Mouse (Mus musculus): ENCODE measurements at regions not wholly inside any gene's neighbourhood (a gene's known extent, or its start where the extent isn't known, plus 50 kb on each side); places are given as distances from the start of the nearest gene placed in this dataset.

DNA sequence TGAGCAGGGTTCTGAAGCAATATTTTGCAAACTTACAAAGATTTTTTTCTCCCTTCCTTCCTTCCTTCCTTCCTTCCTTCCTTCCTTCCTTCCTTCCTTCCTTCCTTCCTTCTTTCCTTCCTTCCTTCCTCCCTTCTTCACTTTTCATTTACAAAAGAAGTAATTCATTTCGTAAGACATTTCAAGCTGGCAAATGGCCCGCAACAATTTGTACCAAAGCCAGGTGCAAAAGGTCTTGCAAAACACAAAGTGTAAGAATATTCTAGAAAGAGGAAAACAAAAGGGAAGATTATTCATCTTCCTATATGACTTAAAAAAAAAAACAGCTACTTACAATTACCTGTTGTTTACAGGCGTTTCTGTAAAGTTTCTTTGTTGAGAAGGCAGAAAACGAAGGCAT, 86.3 kb upstream of the Nr2f2 start:
- Histone ChIP-seq H3K27ac (ENCODE audit: insufficient read depth, low read depth, low read length, poor library complexity, severe bottlenecking) (no peak overlapping the region), H3K9ac (ENCODE audit: insufficient read depth, low read depth, low read length, poor library complexity, severe bottlenecking) (no peak overlapping the region), H3K9me3 (ENCODE audit: control insufficient read depth, insufficient read depth, low read depth, low read length) (no peaks in the 10 kb centered on the region), H3K4me1 (ENCODE audit: control insufficient read depth in 2 of 2, insufficient read depth in 2 of 2, low read length in 2 of 2, poor library complexity in 1 of 2) (no peaks in the 10 kb centered on the region), H3K36me3 (ENCODE audit: control insufficient read depth, insufficient read depth, low read length, poor library complexity, severe bottlenecking) (no peaks in the 10 kb centered on the region), H3K4me3 (ENCODE audit: insufficient read depth in 1 of 2, low read depth in 1 of 2, low read length in 2 of 2, poor library complexity in 1 of 2, severe bottlenecking in 1 of 2) (no peak overlapping the region)
- DNase-seq (ENCODE audit: low read depth, low spot score): no peak
- no peak for TF ChIP-seq HCFC1 (IDR thresholded peaks at IDR 0.05; ENCODE audit: borderline replicate concordance, insufficient read depth, low read length)
- no peak for TF ChIP-seq CHD2 (IDR thresholded peaks at IDR 0.05; ENCODE audit: low read depth, low read length)
- TF ChIP-seq ZC3H11A (IDR thresholded peaks at IDR 0.05; ENCODE audit: borderline replicate concordance, low read depth, low read length): no peak
- no peak for TF ChIP-seq ZNF384 (IDR thresholded peaks at IDR 0.05; ENCODE audit: low read depth, low read length)
- no peak for TF ChIP-seq MAFK (IDR thresholded peaks at IDR 0.05; ENCODE audit: insufficient read depth, low read depth, low read length)
- in situ Hi-C loops (cut with MboI; ENCODE audit: low sequenced_read_pairs in 2 of 2, unreplicated experiment in 2 of 2): no loop called here

DNA sequence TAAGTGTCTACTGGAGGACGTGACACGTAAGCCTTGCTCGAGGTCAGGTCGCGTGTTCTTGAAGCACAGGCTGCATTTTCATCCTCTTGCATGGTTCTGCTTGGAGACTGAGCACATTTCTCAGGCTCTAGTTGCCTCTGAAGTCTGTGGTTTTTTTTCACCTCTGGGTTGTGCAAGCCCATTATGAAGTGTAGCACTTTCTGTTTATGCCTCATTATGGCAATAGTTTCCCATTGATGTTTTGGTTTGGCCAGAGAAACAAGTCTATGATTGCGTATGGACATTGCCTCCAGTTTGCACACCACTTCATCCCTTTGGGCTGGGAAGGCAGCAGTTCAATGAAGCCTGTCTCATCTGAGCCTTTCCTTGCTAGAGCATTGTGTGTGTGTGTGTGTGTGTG, 72.4 kb upstream of the Nr2f2 start:
- H3K9ac ChIP-seq (ENCODE audit: insufficient read depth, low read depth, low read length, poor library complexity, severe bottlenecking): no peak overlapping the region

DNA sequence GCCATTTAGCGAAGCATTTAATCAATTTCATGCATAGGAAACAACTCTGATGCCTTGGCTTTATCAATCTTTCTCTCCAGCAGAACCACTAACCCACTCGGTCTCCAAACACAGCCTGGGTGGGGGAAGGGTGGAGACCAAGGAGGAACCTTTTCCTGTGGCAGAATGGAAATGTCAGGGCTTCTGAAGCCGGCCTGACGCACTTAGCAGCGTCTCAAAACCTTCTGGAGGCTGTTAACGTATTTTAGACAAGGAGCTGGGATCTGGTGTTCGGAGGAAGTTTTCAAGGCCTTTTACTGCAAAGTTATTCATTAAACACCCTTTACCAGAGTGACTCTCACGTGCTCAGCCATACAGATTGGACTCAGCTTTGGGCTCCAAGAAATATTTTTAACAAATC, 67.3 kb upstream of the Nr2f2 start:
- Histone ChIP-seq H3K27ac (ENCODE audit: insufficient read depth, low read depth, low read length, poor library complexity, severe bottlenecking) (no peak overlapping the region), H3K4me1 (ENCODE audit: control insufficient read depth in 2 of 2, insufficient read depth in 2 of 2, low read length in 2 of 2, poor library complexity in 1 of 2) (no peaks in the 10 kb centered on the region)
- in situ Hi-C loops (cut with MboI; ENCODE audit: low sequenced_read_pairs in 2 of 2, unreplicated experiment in 2 of 2): no loop called here

More for the DNA sequence above, 72.4 kb upstream of the Nr2f2 start:
- Histone ChIP-seq H3K9me3 (ENCODE audit: control insufficient read depth, insufficient read depth, low read depth, low read length) (no peaks in the 10 kb centered on the region), H3K4me3 (ENCODE audit: insufficient read depth in 1 of 2, low read depth in 1 of 2, low read length in 2 of 2, poor library complexity in 1 of 2, severe bottlenecking in 1 of 2) (no peak overlapping the region), H3K4me1 (ENCODE audit: control insufficient read depth in 2 of 2, insufficient read depth in 2 of 2, low read length in 2 of 2, poor library complexity in 1 of 2) (no peaks in the 10 kb centered on the region), H3K36me3 (ENCODE audit: control insufficient read depth, insufficient read depth, low read length, poor library complexity, severe bottlenecking) (no peaks in the 10 kb centered on the region), H3K27ac (ENCODE audit: insufficient read depth, low read depth, low read length, poor library complexity, severe bottlenecking) (no peak overlapping the region)
- TF ChIP-seq HCFC1 (IDR thresholded peaks at IDR 0.05; ENCODE audit: borderline replicate concordance, insufficient read depth, low read length) (no peak), MAFK (IDR thresholded peaks at IDR 0.05; ENCODE audit: insufficient read depth, low read depth, low read length) (no peak), CHD2 (IDR thresholded peaks at IDR 0.05; ENCODE audit: low read depth, low read length) (no peak), ZC3H11A (IDR thresholded peaks at IDR 0.05; ENCODE audit: borderline replicate concordance, low read depth, low read length) (no peak), ZNF384 (IDR thresholded peaks at IDR 0.05; ENCODE audit: low read depth, low read length) (no peak)
- in situ Hi-C loops (cut with MboI; ENCODE audit: low sequenced_read_pairs in 2 of 2, unreplicated experiment in 2 of 2): no loop called here
- DNase-seq (ENCODE audit: low read depth, low spot score): no peak

DNA sequence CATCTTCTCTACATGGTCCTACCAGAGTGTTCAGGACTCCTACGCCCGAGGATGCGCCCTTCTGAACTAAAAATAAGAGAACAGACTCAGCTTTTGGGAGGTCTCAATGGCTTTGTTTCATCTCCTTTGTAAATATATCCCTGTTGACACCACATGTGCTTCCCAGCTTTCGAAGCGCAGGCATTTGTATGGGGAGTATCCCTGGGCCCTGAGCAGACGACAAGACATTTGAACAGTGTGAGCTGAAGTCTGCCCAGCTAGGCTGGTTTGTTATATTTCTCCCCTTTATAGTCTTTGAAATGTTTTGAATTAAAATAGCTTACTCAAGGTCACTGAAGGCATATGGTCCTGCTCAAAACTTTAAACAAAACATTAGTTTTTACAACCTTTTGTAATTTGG, 66.8 kb upstream of the Nr2f2 start:
- Histone ChIP-seq H3K9ac (ENCODE audit: insufficient read depth, low read depth, low read length, poor library complexity, severe bottlenecking) (no peak overlapping the region), H3K9me3 (ENCODE audit: control insufficient read depth, insufficient read depth, low read depth, low read length) (no peaks in the 10 kb centered on the region), H3K4me3 (ENCODE audit: insufficient read depth in 1 of 2, low read depth in 1 of 2, low read length in 2 of 2, poor library complexity in 1 of 2, severe bottlenecking in 1 of 2) (no peak overlapping the region), H3K27ac (ENCODE audit: insufficient read depth, low read depth, low read length, poor library complexity, severe bottlenecking) (no peak overlapping the region), H3K4me1 (ENCODE audit: control insufficient read depth in 2 of 2, insufficient read depth in 2 of 2, low read length in 2 of 2, poor library complexity in 1 of 2) (no peaks in the 10 kb centered on the region), H3K36me3 (ENCODE audit: control insufficient read depth, insufficient read depth, low read length, poor library complexity, severe bottlenecking) (no peaks in the 10 kb centered on the region)
- in situ Hi-C loops (cut with MboI; ENCODE audit: low sequenced_read_pairs in 2 of 2, unreplicated experiment in 2 of 2): no loop called here
- no peak for DNase-seq (ENCODE audit: low read depth, low spot score)
- TF ChIP-seq HCFC1 (IDR thresholded peaks at IDR 0.05; ENCODE audit: borderline replicate concordance, insufficient read depth, low read length) (no peak), ZNF384 (IDR thresholded peaks at IDR 0.05; ENCODE audit: low read depth, low read length) (no peak), ZC3H11A (IDR thresholded peaks at IDR 0.05; ENCODE audit: borderline replicate concordance, low read depth, low read length) (no peak), MAFK (IDR thresholded peaks at IDR 0.05; ENCODE audit: insufficient read depth, low read depth, low read length) (no peak), CHD2 (IDR thresholded peaks at IDR 0.05; ENCODE audit: low read depth, low read length) (no peak)

More for the DNA sequence above, 67.3 kb upstream of the Nr2f2 start:
- Histone ChIP-seq H3K9ac (ENCODE audit: insufficient read depth, low read depth, low read length, poor library complexity, severe bottlenecking) (no peak overlapping the region), H3K4me3 (ENCODE audit: insufficient read depth in 1 of 2, low read depth in 1 of 2, low read length in 2 of 2, poor library complexity in 1 of 2, severe bottlenecking in 1 of 2) (no peak overlapping the region), H3K9me3 (ENCODE audit: control insufficient read depth, insufficient read depth, low read depth, low read length) (no peaks in the 10 kb centered on the region), H3K36me3 (ENCODE audit: control insufficient read depth, insufficient read depth, low read length, poor library complexity, severe bottlenecking) (no peaks in the 10 kb centered on the region)
- DNase-seq (ENCODE audit: low read depth, low spot score): no peak
- TF ChIP-seq CHD2 (IDR thresholded peaks at IDR 0.05; ENCODE audit: low read depth, low read length) (no peak), ZC3H11A (IDR thresholded peaks at IDR 0.05; ENCODE audit: borderline replicate concordance, low read depth, low read length) (no peak), ZNF384 (IDR thresholded peaks at IDR 0.05; ENCODE audit: low read depth, low read length) (no peak), MAFK (IDR thresholded peaks at IDR 0.05; ENCODE audit: insufficient read depth, low read depth, low read length) (no peak), HCFC1 (IDR thresholded peaks at IDR 0.05; ENCODE audit: borderline replicate concordance, insufficient read depth, low read length) (no peak)

DNA sequence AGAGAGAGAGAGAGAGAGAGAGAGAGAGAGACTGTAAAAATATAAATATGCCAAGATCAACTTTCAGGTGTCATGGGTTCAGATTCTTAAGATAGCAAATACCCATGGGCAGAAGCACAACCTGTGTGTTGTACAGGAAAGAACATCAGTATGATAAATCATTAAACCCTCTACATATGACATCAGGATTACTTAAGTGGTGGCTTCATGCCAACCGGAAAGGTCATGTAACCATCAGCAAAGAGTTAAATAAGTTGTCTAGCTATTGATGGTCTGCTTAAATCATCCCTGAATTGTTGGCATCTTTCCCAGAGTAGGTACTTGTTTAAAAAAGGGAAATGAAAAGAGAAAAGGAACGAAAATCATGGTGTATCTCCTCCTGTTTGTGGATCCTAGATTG, 65.2 kb upstream of the Nr2f2 start:
- Histone ChIP-seq H3K9me3 (ENCODE audit: control insufficient read depth, insufficient read depth, low read depth, low read length) (no peaks in the 10 kb centered on the region), H3K4me1 (ENCODE audit: control insufficient read depth in 2 of 2, insufficient read depth in 2 of 2, low read length in 2 of 2, poor library complexity in 1 of 2) (no peaks in the 10 kb centered on the region), H3K9ac (ENCODE audit: insufficient read depth, low read depth, low read length, poor library complexity, severe bottlenecking) (no peak overlapping the region), H3K36me3 (ENCODE audit: control insufficient read depth, insufficient read depth, low read length, poor library complexity, severe bottlenecking) (no peaks in the 10 kb centered on the region), H3K27ac (ENCODE audit: insufficient read depth, low read depth, low read length, poor library complexity, severe bottlenecking) (no peak overlapping the region), H3K4me3 (ENCODE audit: insufficient read depth in 1 of 2, low read depth in 1 of 2, low read length in 2 of 2, poor library complexity in 1 of 2, severe bottlenecking in 1 of 2) (no peak overlapping the region)
- no peak for DNase-seq (ENCODE audit: low read depth, low spot score)
- in situ Hi-C loops (cut with MboI; ENCODE audit: low sequenced_read_pairs in 2 of 2, unreplicated experiment in 2 of 2): no loop called here
- TF ChIP-seq MAFK (IDR thresholded peaks at IDR 0.05; ENCODE audit: insufficient read depth, low read depth, low read length) (no peak), ZNF384 (IDR thresholded peaks at IDR 0.05; ENCODE audit: low read depth, low read length) (no peak), ZC3H11A (IDR thresholded peaks at IDR 0.05; ENCODE audit: borderline replicate concordance, low read depth, low read length) (no peak), HCFC1 (IDR thresholded peaks at IDR 0.05; ENCODE audit: borderline replicate concordance, insufficient read depth, low read length) (no peak), CHD2 (IDR thresholded peaks at IDR 0.05; ENCODE audit: low read depth, low read length) (no peak)
